Mouse (Mus musculus) spleen, postnatal 4 days (tissue): ENCODE results near the gene Cnih3.

Source experiments
- DNase-seq, 2 experiments: peaks; one replicate each; pipeline ENCODE4 v3.0.0; 2022; ENCODE audit warnings: low spot score in 2 of 2

Gene Cnih3

GRCm38 (mm10) chr1:181407281-181407680, 54.9 kb downstream of the Cnih3 start:
- DNase-seq: no peak

DNA sequence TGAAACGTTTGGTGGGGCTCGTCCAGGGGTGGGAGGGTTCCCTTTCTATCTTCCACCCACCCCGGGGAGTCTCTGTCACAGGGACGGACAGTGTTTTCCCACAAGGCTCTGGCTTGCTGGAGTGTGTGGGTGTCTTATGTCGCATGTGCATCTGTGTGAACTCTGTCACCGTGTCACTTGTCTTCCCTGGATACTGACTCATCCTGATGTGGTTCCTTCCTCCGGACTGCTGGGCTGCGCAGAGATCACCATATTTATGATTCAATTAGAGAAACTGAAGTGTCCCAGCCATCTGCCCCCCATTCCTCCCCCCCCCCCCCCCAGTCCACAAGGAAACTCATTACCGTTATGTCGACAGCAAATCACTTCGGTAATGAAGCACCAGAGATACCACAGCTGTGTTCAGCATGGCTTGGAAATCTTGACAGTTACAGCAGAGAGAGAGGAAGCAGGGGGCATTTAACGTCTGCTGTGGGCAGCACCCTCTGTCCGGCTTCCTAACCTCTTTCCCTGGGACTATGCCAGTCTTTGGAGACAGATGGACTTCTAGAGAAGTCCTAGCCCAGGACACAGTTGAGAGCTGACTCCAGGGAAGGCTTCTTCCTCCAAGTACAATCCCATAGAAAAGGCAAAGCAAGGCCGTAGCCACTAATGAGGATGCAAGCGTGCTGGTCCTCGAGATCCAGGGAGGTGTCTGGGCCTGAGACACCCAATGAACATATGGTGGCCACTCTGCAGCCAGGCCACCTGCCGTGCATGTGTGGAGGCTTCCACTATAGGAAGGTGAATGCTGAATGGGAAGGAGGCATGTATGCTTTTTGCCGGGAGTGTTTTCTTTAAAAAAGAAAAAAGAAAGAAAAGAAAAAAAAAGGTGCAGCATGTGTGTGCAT, 55.9 kb downstream of the Cnih3 start:
- DNase-seq: no peak

GRCm38 (mm10) chr1:181409693-181410092, 57.3 kb downstream of the Cnih3 start:
- DNase-seq: no peak

GRCm38 (mm10) chr1:181410647-181411254, 58.3 kb downstream of the Cnih3 start:
- DNase-seq: no peak

DNA sequence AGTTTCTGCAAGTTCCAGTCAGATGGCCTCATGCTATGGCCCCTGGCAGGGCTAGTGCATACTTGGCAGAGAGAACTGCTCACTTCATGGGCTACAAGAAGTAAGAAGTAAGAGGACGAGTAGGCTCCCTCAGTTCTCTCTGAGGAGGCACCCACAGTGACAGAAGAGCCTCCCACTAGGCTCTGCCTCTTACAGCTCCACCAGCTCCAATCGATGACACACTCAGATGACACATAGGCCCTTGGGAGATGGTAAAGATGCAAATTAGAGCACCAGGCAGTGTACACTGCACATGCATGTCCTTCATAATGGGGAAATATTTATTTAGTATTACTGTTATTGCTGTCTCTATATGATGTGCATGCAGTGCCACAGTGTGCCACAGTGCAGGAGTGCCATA, 62.6 kb downstream of the Cnih3 start:
- no peak for DNase-seq

GRCm38 (mm10) chr1:181416841-181417240, 64.4 kb downstream of the Cnih3 start:
- DNase-seq: no peak

DNA sequence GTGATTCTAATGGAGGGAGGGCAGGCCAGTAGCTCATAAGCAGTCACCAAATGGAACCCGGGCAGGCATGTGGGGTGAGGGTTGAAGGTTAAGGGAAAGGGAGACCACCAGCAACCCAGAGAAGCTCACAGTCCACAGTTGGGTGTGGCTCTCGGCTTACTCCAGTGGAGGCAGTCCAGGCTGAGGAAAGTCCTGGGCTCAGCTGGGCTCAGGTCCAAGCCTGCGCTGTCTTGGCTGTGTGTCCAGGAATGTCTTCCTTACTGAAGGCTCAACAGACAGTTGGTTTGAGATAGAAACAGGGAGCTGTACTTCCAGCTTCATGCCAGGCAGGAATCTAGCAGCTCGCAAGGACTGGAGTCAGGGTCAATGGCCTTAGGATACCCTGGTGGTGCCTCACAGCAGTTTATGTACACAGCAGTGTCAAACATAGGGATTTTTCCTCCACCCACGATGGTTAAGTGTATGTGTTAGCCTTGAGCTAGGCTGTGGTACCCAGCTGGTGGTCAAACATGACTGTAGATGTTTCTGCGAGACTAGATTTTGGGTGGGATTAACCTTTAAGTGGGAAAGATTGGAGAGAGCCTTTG, 65.6 kb downstream of the Cnih3 start:
- DNase-seq: no peak

- DNase-seq: no peak
Observed at GRCm38 (mm10) chr1:181420080-181420536, 67.7 kb downstream of the Cnih3 start.

GRCm38 (mm10) chr1:181422796-181423195, 70.4 kb downstream of the Cnih3 start:
- no peak for DNase-seq

DNA sequence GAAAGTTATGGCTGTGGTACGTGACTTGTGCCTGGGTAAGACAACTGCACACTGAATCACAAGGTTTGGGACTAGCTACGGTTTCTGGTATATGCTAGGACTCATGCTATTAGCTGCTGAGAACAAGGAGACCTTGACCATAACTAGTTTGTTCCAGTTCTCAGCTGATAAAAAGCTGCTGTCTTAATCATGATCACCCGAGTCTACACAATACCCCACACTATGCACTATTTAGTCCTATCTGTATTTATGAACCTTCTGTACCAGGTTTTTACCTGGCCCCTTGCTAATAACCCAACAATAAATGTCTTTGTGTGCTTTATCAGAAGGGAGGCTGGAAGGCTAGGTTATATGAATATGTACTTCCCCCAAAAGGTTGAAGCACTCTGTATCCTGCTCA, 72.5 kb downstream of the Cnih3 start:
- no peak for DNase-seq

DNA sequence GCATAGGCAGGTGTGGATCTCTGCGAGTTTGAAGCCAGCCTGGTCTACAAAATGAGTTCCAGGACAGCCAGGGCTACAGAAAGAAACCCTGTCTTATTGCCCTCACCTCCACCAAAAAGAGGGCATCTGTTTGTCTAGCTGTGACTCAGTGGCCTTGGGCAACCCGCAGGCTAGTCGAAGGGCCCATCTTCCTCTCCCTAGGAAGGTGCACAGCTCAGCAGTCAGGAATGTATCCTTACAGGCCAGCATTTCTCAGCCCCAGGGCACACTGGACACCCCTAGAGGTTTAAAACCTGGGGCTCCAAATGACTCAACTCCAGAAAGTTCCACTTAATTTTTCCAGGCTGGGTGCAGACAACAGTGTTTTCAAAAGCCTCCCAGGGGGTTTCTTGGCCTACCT, 73.0 kb downstream of the Cnih3 start:
- DNase-seq: no peak

DNA sequence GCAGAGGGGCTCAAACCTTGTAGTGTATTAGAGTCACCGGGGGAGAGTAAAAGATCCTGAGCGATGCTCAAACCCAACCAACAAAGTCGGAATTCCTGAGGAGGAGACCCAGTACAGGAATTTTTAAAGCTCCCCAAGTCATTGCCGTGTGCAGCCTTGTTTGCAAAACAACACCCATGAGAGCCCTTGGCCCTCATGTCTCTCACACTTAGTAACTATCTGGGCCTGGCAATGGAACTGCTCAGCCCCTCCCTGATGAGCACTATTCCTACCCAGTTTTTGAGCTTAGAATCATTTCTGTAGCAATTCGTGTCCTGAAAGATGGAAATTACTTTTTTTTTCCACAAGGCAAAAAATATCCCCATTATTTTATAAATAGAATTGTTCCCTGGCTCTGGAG, 74.0 kb downstream of the Cnih3 start:
- no peak for DNase-seq

DNA sequence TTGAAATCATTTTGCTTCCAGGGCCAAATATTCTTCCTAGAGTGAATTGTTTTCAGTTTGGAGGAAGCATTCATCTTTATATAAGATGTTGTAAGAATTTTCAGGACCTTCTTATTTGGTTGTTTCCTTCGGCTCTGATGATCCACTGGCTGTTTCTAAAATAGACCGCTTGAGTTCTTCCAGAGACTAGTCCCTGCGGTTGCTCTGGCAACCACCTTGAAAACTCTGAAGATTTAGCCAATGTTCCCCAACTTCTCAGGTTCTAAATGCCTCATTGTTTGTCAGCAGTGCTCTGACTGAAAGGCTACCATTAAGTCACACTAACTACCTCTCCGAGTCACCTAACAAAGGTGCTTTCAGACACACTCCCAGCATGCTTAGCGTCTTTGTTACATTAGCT, 80.8 kb downstream of the Cnih3 start:
- no peak for DNase-seq

DNA sequence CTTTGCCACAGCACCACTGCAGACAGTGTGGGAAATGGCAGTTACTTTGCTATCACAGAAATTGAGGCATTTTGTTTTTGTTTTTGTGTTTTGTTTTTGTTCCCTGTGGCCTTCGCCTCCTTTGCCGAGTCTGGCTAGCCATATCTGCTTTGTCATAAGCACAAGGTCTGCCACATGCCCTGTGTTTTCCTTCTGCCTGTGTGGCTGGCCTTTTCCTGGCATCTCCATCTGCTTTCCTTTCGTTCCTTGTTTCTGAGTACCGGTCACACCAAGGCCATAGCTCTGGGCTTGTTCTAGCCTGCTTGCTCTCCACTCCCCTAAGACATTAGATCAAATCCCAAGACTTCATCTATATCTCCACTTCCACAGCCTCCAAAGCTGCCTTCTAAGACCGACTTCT, 83.0 kb downstream of the Cnih3 start:
- no peak for DNase-seq

- no peak for DNase-seq
Observed at GRCm38 (mm10) chr1:181440982-181441603, 88.7 kb downstream of the Cnih3 start.

DNA sequence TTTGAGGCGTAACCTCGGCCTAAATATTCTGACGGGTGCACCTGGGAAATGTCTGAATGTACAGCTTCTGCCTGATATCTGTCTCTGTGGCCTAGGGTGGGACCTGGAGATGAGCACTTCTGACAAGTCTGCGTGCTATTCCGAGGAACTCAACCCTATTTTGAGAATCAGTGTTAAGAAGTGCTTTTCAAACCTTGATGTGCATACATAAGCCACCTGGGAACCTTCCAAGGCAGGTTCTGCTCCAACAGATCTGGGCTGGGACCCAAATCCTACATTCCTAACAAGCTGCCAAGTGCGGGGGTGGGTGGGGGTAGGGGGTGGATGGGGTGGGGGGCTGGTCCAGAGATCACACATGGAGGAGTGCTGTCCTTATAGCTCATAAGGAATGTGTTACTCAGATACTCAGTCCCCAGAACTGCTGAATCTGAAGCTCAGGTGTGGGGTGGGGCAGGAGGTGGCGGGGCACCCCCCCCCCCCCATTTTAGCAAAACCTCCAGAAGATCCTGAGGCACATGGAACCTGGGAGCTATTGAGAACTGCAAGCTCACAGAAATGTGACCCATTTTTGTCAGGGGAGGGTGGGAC, 89.3 kb downstream of the Cnih3 start:
- DNase-seq: no peak

DNA sequence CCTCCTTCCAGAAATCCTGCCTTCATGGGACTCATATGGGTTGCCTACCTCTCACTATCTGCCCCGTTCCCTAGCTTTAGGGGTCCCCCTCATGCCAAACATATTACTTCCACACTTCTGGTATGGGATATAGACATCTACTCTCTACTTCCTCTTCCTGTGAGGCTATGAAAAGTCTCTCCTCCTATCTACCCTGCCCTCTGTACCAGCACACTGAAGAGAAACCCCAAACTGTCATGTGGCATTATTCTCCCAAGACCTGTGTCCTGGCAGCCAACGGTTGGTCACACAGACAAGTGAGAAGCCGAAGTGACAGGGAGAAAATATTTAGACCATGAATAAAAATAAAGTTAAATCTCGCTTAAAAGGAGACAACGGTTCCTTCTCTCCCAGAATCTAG, 92.6 kb downstream of the Cnih3 start:
- DNase-seq: no peak

- no peak for DNase-seq
Observed at GRCm38 (mm10) chr1:181445630-181446257, 93.3 kb downstream of the Cnih3 start.

DNA sequence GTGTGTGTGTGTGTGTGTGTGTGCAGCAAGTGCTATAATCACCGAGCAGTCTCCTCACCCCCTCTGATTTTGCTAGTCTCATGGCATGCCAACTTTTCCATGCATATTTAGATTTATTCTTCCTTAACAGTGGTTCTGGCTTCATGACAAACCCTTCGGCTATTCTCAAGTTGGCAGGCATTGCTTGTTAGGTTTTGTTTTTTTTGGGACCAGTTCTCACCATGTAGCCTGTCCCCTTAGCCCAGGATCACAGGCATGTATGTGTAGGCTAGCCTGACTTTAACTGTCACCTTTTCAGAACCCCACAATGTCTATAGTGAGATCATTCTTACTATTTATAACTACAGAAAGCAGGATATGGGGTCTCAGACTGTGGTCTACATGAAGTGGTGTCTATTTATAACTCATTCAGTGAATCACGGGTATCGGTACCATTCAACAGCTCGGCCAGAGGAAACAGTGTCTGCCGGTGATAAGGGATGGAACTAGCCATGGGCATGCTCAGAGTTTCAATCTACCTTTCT, 94.2 kb downstream of the Cnih3 start:
- no peak for DNase-seq

- no peak for DNase-seq
Observed at GRCm38 (mm10) chr1:181447576-181447975, 95.1 kb downstream of the Cnih3 start.

GRCm38 (mm10) chr1:181448041-181448440, 95.6 kb downstream of the Cnih3 start:
- no peak for DNase-seq
